Mouse (Mus musculus) megakaryocyte, adult 5-6 weeks (primary cell): Measurements from ENCODE around the gene Lcn3. TPM values are rescaled to one million over a fixed set of nuclear protein-coding genes. Genes with fewer than 3 reads are reported as not detected.
"Not testable (repeated sequence)": the region's sequence is repeated elsewhere in the genome, so short reads cannot be mapped to it uniquely, and the experiment has no call there.

Source experiments
- ATAC-seq: 2 replicates; pipeline ENCODE4 v1.8.0; 2016; ENCODE audit warnings: mild to moderate bottlenecking, inconsistent platforms; ENCODE audit not compliant: poor library complexity, severe bottlenecking
- total RNA-seq, 2 experiments: library from RNA; stranded (forward) in 1 of 2; stranded (reverse) in 1 of 2; fragments of 153-499, 151-499 nt in 1 of 2; fragments of 221-1000, 200-1000 nt in 1 of 2; gene quantifications; 2 replicates each; pipeline versions ENCODE4 v1.2.3 to v1.2.4; 2015 to 2017

The Lcn3 gene
- not detected in 2 replicates for total RNA-seq (2015)
- total RNA-seq (2017), result not detected in 2 replicates

- no peak for ATAC-seq
These were observed at the start of gene Lcn3 for GRCm38 (mm10) chr2:25765269-25765668. Gene Lcn3, plus strand, starts transcription at chr2:25765569.

- ATAC-seq, result no peak
These were observed 48.1 kb upstream of the Lcn3 start for GRCm38 (mm10) chr2:25717222-25717621.

GRCm38 (mm10) chr2:25733199-25733930 is 32.0 kb upstream of the Lcn3 start:
- ATAC-seq, result no peak

GRCm38 (mm10) chr2:25736709-25737108 is 28.7 kb upstream of the Lcn3 start, which contains the start of gene Obp2b:
Gene Obp2b, plus strand, starts transcription at chr2:25737009.
- not testable (repeated sequence) for ATAC-seq

- ATAC-seq, result no peak
These were observed 23.7 kb upstream of the Lcn3 start for GRCm38 (mm10) chr2:25741671-25742070.

GRCm38 (mm10) chr2:25754201-25754600 is 11.2 kb upstream of the Lcn3 start:
- no peak for ATAC-seq

- ATAC-seq, result no peak
These were observed 7.2 kb upstream of the Lcn3 start for GRCm38 (mm10) chr2:25758064-25758625.

GRCm38 (mm10) chr2:25767764-25768163 is 2.4 kb downstream of the Lcn3 start:
- no peak for ATAC-seq

GRCm38 (mm10) chr2:25773507-25773906 is 8.1 kb downstream of the Lcn3 start:
- no peak for ATAC-seq

- ATAC-seq, result no peak
These were observed 9.3 kb downstream of the Lcn3 start for GRCm38 (mm10) chr2:25774640-25775039.

GRCm38 (mm10) chr2:25775991-25776390 is 10.6 kb downstream of the Lcn3 start:
- no peak for ATAC-seq

GRCm38 (mm10) chr2:25776717-25777116 is 11.3 kb downstream of the Lcn3 start, which contains the start of gene Lcn11:
Gene Lcn11, plus strand, starts transcription at chr2:25777017.
- ATAC-seq, result no peak

GRCm38 (mm10) chr2:25779076-25779475 is 13.7 kb downstream of the Lcn3 start:
- no peak for ATAC-seq

- no peak for ATAC-seq
These were observed 15.6 kb downstream of the Lcn3 start for GRCm38 (mm10) chr2:25780921-25781320.

GRCm38 (mm10) chr2:25781957-25782356 is 16.6 kb downstream of the Lcn3 start, which contains the start of gene Gm13539:
Gene Gm13539, plus strand, starts transcription at chr2:25782257.
- no peak for ATAC-seq

- no peak for ATAC-seq
These were observed 20.4 kb downstream of the Lcn3 start for GRCm38 (mm10) chr2:25785573-25786322.

GRCm38 (mm10) chr2:25789092-25789491 is 23.7 kb downstream of the Lcn3 start:
- no peak for ATAC-seq

GRCm38 (mm10) chr2:25797635-25798034 is 32.3 kb downstream of the Lcn3 start:
- no peak for ATAC-seq

- no peak for ATAC-seq
These were observed 32.7 kb downstream of the Lcn3 start for GRCm38 (mm10) chr2:25798065-25798464.

GRCm38 (mm10) chr2:25811711-25812110 is 46.3 kb downstream of the Lcn3 start:
- no peak for ATAC-seq

- no peak for ATAC-seq
These were observed 48.0 kb downstream of the Lcn3 start for GRCm38 (mm10) chr2:25813364-25813763.

- ATAC-seq, result not testable (repeated sequence)
These were observed 50.4 kb downstream of the Lcn3 start, which contains the start of gene Glt6d1 for GRCm38 (mm10) chr2:25815748-25816147. Gene Glt6d1, minus strand, starts transcription at chr2:25815848.
